Mouse (Mus musculus): ENCODE measurements around the gene Ndufa8. TPM values are rescaled to one million over a fixed set of nuclear protein-coding genes. Genes with fewer than 3 reads are reported as not detected.
A peak's percentile ranks its signal among the peaks of the same experiment; 100 is the strongest.

The Ndufa8 gene
- polyA plus RNA-seq (2015; fragmentation: Nextera tagmentation; extraction: Ambion mirVana) = 238 and 239 TPM in 2 replicates

GRCm38 (mm10) chr2:36048748-36049566 lies at the start of gene Ndufa8, which contains the start of gene Morn5:
Ndufa8 (minus strand) TSS chr2:36049406.
Morn5 (plus strand) TSS chr2:36049458.
- Histone ChIP-seq H3K27me3 (no peaks in the 10 kb centered on the region; the same call in 1 of the 2 replicates), H3K9me3 (no peaks in the 10 kb centered on the region), H3K4me3 (replicated peaks) (peak within 1 kb of the TSS; percentile 91), H3K9ac (replicated peaks) (peak within 1 kb of the TSS; percentile 94), H3K4me1 (replicated peaks) (peaks cover 23% of the 10 kb centered on the region), H3K36me3 (0 out of 2 replicates have a peak, but pooled peaks cover 4% of the 10 kb centered on the region), H3K27ac (peak within 1 kb of the TSS; percentile 45; the same call in 1 of the 2 replicates), H3K4me2 (replicated peaks) (peak within 1 kb of the TSS; percentile 82)
- WGBS = under 1% methylated on average over 44 of the region's 44 CpGs
- peak; percentile 96 for ATAC-seq

DNA sequence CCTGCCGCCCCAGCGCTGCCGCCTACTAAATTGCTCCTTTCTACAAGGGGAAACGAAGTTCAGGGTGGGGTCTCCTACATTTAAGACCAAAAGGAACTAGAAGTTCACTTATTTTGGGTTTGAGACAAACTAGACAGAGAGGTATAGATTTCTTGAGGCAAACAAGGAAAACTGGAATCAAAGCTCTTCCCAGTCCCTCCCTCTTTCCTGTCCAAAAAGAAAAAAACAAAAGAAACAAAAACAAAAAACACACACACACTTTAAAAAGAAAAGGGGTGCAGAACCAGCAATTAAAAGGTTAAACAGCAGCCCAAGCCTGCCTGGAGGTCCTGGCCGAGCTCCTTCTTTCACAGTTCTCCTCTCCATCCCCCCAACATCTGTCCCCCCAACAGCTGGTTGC lies 48.8 kb upstream of the Ndufa8 start:
- no peak overlapping the region for H3K4me3 ChIP-seq (replicated peaks)
- H3K9me3 ChIP-seq = no peaks in the 10 kb centered on the region
- H3K27me3 ChIP-seq = peaks cover 100% of the 10 kb centered on the region
- H3K4me1 ChIP-seq (replicated peaks) = peaks cover 9% of the 10 kb centered on the region
- no peak for ATAC-seq
- no peak overlapping the region for H3K27ac ChIP-seq
- no peak overlapping the region for H3K4me2 ChIP-seq (replicated peaks)
- WGBS = 1% methylated on average over 5 of the region's 5 CpGs
- no peak overlapping the region for H3K9ac ChIP-seq (replicated peaks)
- no peaks in the 10 kb centered on the region for H3K36me3 ChIP-seq

- H3K4me2 ChIP-seq (replicated peaks) = no peak overlapping the region
- peaks cover 100% of the 10 kb centered on the region for H3K27me3 ChIP-seq
- H3K27ac ChIP-seq = no peak overlapping the region
- no peak for ATAC-seq
- peaks cover 1% of the 10 kb centered on the region for H3K4me1 ChIP-seq (replicated peaks)
- no peak overlapping the region for H3K4me3 ChIP-seq (replicated peaks)
- no peak overlapping the region for H3K9ac ChIP-seq (replicated peaks)
- 2% methylated on average over 18 of the region's 18 CpGs for WGBS
- H3K36me3 ChIP-seq = no peaks in the 10 kb centered on the region
- H3K9me3 ChIP-seq = no peaks in the 10 kb centered on the region
Observed at GRCm38 (mm10) chr2:36097129-36097815, 48.1 kb upstream of the Ndufa8 start.

DNA sequence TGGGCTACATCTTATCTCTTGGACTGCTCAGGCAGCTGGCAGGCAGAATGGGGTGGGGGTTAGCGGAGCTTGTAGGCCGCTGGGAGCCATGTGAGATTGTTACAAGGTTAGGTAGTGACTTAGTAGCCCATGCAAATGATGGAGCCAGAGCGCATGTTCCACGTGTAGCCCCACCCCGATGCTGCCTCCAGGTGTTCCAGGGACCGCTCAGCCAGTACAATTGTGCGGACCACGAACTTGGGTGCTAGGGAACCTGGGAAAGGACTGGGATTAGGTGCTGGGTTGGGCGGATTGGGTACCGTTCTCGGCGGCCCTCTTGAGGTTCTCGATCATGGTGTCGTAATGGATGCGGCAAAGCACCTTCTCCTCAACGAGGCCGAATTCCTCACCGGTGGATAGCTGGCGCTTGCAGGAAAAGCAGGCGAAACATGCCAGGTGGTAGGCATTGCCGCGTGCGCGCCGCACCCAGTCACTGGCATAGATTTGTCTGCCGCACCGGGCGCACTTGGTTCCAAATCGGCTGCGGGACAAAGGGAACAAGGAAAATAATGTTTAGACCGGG lies 44.8 kb upstream of the Ndufa8 start:
- Histone ChIP-seq H3K9me3 (no peaks in the 10 kb centered on the region), H3K4me1 (replicated peaks) (peaks cover 15% of the 10 kb centered on the region), H3K4me2 (replicated peaks) (no peak overlapping the region), H3K27me3 (peaks cover 100% of the 10 kb centered on the region), H3K27ac (no peak overlapping the region), H3K36me3 (no peaks in the 10 kb centered on the region), H3K4me3 (replicated peaks) (no peak overlapping the region), H3K9ac (replicated peaks) (no peak overlapping the region)
- 2% methylated on average over 31 of the region's 31 CpGs for WGBS
- ATAC-seq = no peak

- 16% methylated on average over 7 of the region's 7 CpGs for WGBS
- Histone ChIP-seq H3K9me3 (no peaks in the 10 kb centered on the region), H3K9ac (replicated peaks) (no peak overlapping the region), H3K4me3 (replicated peaks) (no peak overlapping the region), H3K4me1 (replicated peaks) (peaks cover 15% of the 10 kb centered on the region), H3K27me3 (peaks cover 100% of the 10 kb centered on the region), H3K27ac (no peak overlapping the region), H3K36me3 (no peaks in the 10 kb centered on the region), H3K4me2 (replicated peaks) (no peak overlapping the region)
- ATAC-seq = no peak
Observed at GRCm38 (mm10) chr2:36093301-36093700, 44.1 kb upstream of the Ndufa8 start.

GRCm38 (mm10) chr2:36092748-36093147 lies 43.5 kb upstream of the Ndufa8 start:
- Histone ChIP-seq H3K4me2 (replicated peaks) (no peak overlapping the region), H3K27me3 (peaks cover 99% of the 10 kb centered on the region), H3K9ac (replicated peaks) (no peak overlapping the region), H3K4me1 (replicated peaks) (peaks cover 15% of the 10 kb centered on the region), H3K36me3 (no peaks in the 10 kb centered on the region), H3K9me3 (no peaks in the 10 kb centered on the region), H3K27ac (no peak overlapping the region), H3K4me3 (replicated peaks) (no peak overlapping the region)
- WGBS = 3% methylated on average over 4 of the region's 4 CpGs
- ATAC-seq = no peak

- Histone ChIP-seq H3K4me3 (replicated peaks) (peak overlapping the region; percentile 42), H3K4me2 (replicated peaks) (peak overlapping the region; percentile 69), H3K9me3 (no peaks in the 10 kb centered on the region), H3K36me3 (no peaks in the 10 kb centered on the region), H3K4me1 (replicated peaks) (peaks cover 15% of the 10 kb centered on the region), H3K27ac (no peak overlapping the region), H3K9ac (replicated peaks) (0 out of 2 replicates have a peak overlapping the region, but pooled peaks have one; percentile 40), H3K27me3 (peaks cover 96% of the 10 kb centered on the region)
- under 1% methylated on average over 70 of the region's 70 CpGs for WGBS
- peak; percentile 82 for ATAC-seq
Observed at GRCm38 (mm10) chr2:36090853-36091741, 41.9 kb upstream of the Ndufa8 start.

DNA sequence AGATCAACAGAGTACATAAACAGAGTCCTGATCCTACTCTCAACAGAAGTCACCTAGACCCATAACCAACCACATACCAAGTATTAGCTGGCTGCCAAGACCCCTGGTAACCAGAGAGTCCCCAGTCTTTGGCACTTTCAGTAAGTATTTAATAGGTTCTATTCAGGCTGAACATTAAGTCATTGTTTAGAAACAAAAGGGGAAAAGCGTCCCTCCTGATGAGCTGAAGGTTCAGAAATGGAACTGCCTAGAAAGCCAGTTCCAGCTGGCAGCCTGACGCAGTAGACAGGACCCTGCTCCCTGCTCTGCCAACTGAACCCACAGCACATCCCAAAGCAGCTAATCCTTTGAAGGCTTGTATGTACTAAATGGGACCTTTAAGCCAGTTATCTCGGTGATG lies 40.0 kb upstream of the Ndufa8 start:
- H3K27me3 ChIP-seq = peaks cover 78% of the 10 kb centered on the region
- H3K4me3 ChIP-seq (replicated peaks) = no peak overlapping the region
- no peaks in the 10 kb centered on the region for H3K36me3 ChIP-seq
- peaks cover 15% of the 10 kb centered on the region for H3K4me1 ChIP-seq (replicated peaks)
- H3K9ac ChIP-seq (replicated peaks) = no peak overlapping the region
- no peak overlapping the region for H3K4me2 ChIP-seq (replicated peaks)
- no peak overlapping the region for H3K27ac ChIP-seq
- 30% methylated on average over 3 of the region's 3 CpGs for WGBS
- ATAC-seq = no peak
- no peaks in the 10 kb centered on the region for H3K9me3 ChIP-seq

GRCm38 (mm10) chr2:36085041-36085440 lies 35.8 kb upstream of the Ndufa8 start:
- Histone ChIP-seq H3K27me3 (peaks cover 37% of the 10 kb centered on the region), H3K36me3 (no peaks in the 10 kb centered on the region), H3K27ac (no peak overlapping the region), H3K4me1 (replicated peaks) (no peaks in the 10 kb centered on the region), H3K9me3 (no peaks in the 10 kb centered on the region), H3K4me3 (replicated peaks) (no peak overlapping the region), H3K4me2 (replicated peaks) (no peak overlapping the region), H3K9ac (replicated peaks) (no peak overlapping the region)
- WGBS = 94% methylated on average over 1 of the region's 1 CpGs
- no peak for ATAC-seq

GRCm38 (mm10) chr2:36082802-36083580 lies 33.8 kb upstream of the Ndufa8 start:
- H3K27ac ChIP-seq = no peak overlapping the region
- H3K9ac ChIP-seq (replicated peaks) = no peak overlapping the region
- 85% methylated on average over 9 of the region's 9 CpGs for WGBS
- no peak for ATAC-seq
- no peak overlapping the region for H3K4me2 ChIP-seq (replicated peaks)
- H3K36me3 ChIP-seq = no peaks in the 10 kb centered on the region
- no peaks in the 10 kb centered on the region for H3K9me3 ChIP-seq
- H3K27me3 ChIP-seq = peaks cover 16% of the 10 kb centered on the region
- H3K4me1 ChIP-seq (replicated peaks) = no peaks in the 10 kb centered on the region
- no peak overlapping the region for H3K4me3 ChIP-seq (replicated peaks)

GRCm38 (mm10) chr2:36081446-36081845 lies 32.2 kb upstream of the Ndufa8 start:
- Histone ChIP-seq H3K9me3 (no peaks in the 10 kb centered on the region), H3K36me3 (no peaks in the 10 kb centered on the region), H3K4me2 (replicated peaks) (no peak overlapping the region), H3K27me3 (peaks cover 4% of the 10 kb centered on the region; the same call in 1 of the 2 replicates), H3K4me3 (replicated peaks) (no peak overlapping the region), H3K27ac (no peak overlapping the region), H3K4me1 (replicated peaks) (peaks cover 11% of the 10 kb centered on the region), H3K9ac (replicated peaks) (no peak overlapping the region)
- no peak for ATAC-seq
- 40% methylated on average over 9 of the region's 9 CpGs for WGBS

Measured in midbrain, embryonic 13.5 days (tissue).